Mouse (Mus musculus) common myeloid progenitor, adult 5-6 weeks (primary cell): ENCODE measurements around the gene Lgals1. TPM values are rescaled to one million over a fixed set of nuclear protein-coding genes. Genes with fewer than 3 reads are reported as not detected.

Experiments used
- total RNA-seq: library from RNA; stranded (forward); fragments of 200-1000, 187-1606 nt; gene quantifications from 2 replicates; pipeline ENCODE4 v1.2.3, GENCODE M21; 2017

The Lgals1 gene
- total RNA-seq, 1 experiment from 2014 or later, result 322 TPM

Other genes starting within 250 kb of the Lgals1 start
- not detected in 2 replicates for gene Elfn2, start 208.0 kb upstream of the Lgals1 start, total RNA-seq
- 9.2 and 13.6 TPM in 2 replicates for gene Mfng, start 153.2 kb upstream of the Lgals1 start, total RNA-seq
- not detected in 2 replicates for gene Card10, start 123.7 kb upstream of the Lgals1 start, total RNA-seq
- not detected in 2 replicates for gene Cdc42ep1, start 84.1 kb upstream of the Lgals1 start, total RNA-seq
- gene Lgals2, start 71.2 kb upstream of the Lgals1 start, total RNA-seq, result not detected in 2 replicates
- 9.3 and 19.5 TPM in 2 replicates for gene Gga1, start 49.5 kb upstream of the Lgals1 start, total RNA-seq
- gene Gm49510, start 27.1 kb upstream of the Lgals1 start, total RNA-seq, result 2.7 TPM in 1 of 2 replicates, not detected in the other
- gene Sh3bp1, start 27.0 kb upstream of the Lgals1 start, total RNA-seq, result 17.4 and 33.3 TPM in 2 replicates
- 4.1 and 9.2 TPM in 2 replicates for gene Pdxp, start 12.8 kb upstream of the Lgals1 start, total RNA-seq
- gene Nol12, start 8.2 kb downstream of the Lgals1 start, total RNA-seq, result 27.8 and 29.7 TPM in 2 replicates
- 25.0 and 35.6 TPM in 2 replicates for gene Triobp, start 21.0 kb downstream of the Lgals1 start, total RNA-seq
- gene H1f0, start 101.7 kb downstream of the Lgals1 start, total RNA-seq, result 53.4 and 60.7 TPM in 2 replicates
- gene Galr3, start 115.2 kb downstream of the Lgals1 start, total RNA-seq, result 1.4 and 3.5 TPM in 2 replicates
- gene Ankrd54, start 136.2 kb downstream of the Lgals1 start, total RNA-seq, result 12.0 and 18.3 TPM in 2 replicates
- 227 and 237 TPM in 2 replicates for gene Eif3l, start 148.5 kb downstream of the Lgals1 start, total RNA-seq
- 2.3 and 2.5 TPM in 2 replicates for gene Micall1, start 182.2 kb downstream of the Lgals1 start, total RNA-seq
- gene Polr2f, start 214.3 kb downstream of the Lgals1 start, total RNA-seq, result 72.3 and 128 TPM in 2 replicates
- 0.14 TPM in 1 of 2 replicates, not detected in the other for gene 1700088E04Rik, start 214.5 kb downstream of the Lgals1 start, total RNA-seq
- gene Sox10, start 238.5 kb downstream of the Lgals1 start, total RNA-seq, result not detected in 2 replicates